Mouse (Mus musculus): ENCODE data around the gene Cep97.
"Not testable (repeated sequence)": the region's sequence is repeated elsewhere in the genome, so short reads cannot be mapped to it uniquely, and the experiment has no call there.

Cep97 gene

DNA sequence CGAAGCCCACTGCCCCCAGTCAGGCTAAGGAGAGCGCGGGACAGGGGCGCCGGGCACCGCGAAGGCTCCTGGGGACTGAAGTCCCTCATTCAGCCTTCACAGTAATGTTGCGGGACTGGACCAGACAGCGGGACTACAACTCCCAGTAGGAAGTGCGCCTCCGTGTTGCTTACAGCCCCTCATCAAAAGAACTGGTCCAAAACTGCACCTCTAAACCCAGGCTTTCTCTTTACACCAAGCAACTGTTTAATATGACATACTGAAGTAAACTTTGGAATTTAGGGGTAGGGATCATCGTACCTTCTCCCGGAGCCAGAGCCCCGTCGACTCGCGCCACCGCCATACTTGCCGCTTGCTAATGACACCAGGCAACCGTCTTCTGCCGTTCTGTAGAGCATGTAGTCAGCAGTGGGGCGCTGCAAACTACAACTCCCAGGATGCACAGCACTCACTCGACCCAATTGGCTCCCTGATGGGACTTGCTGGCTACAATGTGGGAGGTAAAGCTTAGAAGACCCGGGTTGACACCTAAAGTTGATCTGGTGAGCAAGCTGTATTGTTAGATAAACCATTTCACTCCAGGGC, at the start of gene Cep97:
Cep97 (minus strand) TSS at position 403 of the 585 bp plus-strand sequence.
- DNase-seq (ENCODE audit: low spot score): peak; percentile 87

DNA sequence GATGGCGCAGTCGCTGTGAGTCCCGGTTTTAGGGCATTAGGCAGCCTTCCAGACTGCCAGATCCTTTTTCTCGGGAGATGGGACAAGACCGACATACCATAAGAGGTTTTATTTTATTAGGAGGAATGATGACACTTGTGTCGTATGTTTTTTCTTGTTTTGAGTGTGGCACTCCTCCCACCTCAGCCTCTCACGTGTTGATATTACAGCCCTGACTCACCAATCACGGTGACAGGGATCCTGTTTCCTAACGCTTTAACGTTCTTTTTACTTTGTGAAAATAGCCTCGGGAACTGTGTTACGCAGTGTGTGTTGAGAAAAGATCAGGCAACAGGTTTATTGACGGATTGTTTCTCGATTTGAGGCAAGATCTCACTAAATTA, 40.2 kb upstream of the Cep97 start:
- peak; percentile 7 for DNase-seq (ENCODE audit: low spot score)

DNA sequence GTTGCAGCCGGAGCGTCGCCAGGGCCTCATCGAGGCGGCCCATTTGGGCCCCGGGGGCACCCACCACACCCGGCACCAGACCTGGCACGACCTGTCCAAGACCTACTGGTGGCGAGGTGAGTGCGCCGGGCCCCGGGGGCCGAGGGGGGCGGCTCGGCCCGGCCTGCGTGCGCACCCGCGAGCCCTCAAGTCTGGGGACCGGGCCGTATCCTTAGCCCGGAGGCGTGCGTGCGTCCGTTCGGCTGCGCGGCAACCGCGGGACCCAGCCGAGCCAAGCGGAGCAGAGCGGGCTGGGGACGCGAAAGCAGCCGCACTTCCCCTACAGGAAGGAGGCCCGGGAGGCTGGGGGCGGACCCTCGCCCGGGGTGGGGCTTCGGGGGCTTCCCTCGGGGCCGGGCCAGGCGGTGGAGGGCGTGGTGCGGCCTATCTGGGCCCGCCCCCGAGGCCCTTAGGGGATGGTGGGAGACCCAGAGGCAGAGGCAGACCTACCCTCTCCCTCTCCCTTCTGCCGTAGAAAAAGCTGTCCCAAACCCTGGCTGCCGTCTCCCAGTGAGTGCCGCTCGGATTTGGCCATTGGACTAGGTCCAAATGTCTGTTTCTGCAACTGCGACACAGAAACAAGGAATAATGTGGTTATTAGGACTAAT, 39.7 kb upstream of the Cep97 start:
- DNase-seq (ENCODE audit: low spot score): peak; percentile 86

DNA sequence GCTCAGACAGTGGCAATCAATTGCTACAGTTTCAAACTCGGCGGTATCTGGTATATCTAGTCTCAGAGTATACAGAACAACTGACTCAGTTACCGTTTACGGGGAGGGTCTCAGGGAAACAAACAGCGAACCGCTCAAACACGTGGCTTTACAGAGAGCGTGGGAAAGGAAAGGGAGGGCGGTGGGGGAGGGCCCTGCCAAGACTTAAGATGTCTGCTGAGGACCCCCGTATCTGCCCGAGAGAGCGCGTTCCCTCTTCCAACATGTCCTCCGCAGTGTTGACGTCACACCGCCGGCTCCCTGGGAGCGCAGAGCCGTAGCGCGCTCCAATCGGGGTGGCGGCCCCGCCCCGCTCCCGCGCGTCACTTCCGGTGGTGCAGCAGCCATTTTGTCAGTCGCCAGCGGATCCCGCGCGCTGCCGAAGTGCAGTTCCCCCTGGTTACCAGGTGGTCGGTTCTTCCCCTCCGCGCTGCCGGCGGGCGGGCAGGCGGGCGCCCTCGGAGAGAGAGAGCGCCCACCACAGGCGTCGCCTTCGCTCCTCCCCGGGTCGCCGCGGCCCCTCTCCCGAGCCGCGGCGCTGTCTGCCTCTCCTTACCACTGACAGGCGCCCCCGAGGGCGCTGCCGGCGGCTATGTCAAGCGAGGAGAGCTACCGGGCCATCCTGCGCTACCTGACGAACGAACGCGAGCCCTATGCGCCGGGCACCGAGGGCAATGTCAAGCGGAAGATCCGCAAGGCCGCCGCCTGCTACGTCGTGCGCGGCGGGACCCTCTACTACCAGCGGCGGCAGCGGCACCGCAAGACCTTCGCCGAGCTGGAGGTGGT, 39.0 kb upstream of the Cep97 start, which contains the start of gene Zbtb11:
Zbtb11 (plus strand) TSS at position 453 of the 825 bp plus-strand sequence.
- peak; percentile 98 for DNase-seq (ENCODE audit: low spot score)

DNA sequence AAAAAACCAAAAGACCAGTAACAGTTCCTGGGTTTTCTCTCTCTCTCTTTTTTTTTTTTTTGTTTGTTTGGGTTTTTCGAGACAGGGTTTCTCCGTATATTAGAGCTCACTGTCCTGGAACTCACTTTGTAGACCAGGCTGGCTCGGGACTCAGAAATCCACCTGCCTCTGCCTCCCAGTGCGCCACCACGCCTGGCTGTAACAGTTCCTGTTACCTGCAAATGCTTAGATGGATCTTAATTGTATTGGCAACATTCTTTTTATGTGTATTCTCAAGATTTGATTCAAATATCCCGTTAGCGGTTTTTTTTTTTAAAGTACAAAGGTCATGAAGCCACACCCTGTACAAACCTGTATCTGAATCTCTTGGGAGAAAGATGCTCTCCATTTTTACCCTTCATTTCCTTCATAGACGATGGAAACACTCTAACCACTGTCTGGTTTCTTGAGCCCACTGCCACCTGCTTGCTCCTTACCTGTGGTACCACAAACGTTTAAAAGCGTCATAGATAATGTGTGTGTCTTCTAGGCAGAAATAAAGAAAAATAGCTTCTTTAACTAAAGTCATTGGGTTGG, 38.1 kb upstream of the Cep97 start:
- no peak for DNase-seq (ENCODE audit: low spot score)

DNA sequence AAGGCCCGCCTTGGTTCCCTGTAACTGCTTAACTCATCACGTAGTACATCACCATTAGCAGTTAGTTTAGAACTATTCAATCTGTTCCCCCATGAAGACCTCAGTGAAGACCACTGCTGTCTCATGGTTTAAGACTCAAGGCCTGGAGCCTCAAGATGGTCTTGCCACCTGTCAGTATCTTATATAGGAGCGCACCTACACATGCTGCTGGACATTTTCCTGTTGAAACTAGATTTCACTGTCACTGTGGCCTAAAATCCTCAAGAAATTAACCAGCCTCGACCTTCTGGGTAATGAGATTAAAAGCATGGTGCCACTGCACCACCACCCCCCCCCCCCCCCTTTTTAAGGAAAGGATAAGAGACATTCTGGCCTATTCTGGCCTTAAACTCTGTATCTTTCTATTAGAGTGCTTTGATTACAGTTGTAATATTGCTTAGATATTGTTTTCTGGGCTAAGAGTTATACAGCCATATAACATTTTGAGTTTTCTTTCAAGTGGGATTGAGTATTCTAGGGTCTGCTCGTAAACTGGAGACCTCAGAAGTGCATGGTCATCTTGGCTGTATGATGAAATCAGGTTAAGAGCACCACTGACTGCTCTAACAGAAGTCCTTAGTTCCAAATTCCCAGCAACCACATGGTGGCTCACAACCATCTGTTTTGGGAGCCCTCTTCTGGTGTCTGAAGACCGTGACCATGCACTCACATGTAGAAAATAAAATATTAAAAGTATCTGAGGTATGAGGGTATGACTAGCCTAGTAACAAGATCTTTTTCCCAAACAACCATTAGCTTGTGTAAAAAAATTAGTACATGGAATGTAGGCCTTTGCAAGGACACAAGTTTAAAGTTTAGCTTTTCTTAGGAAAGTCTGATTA, 37.3 kb upstream of the Cep97 start:
- DNase-seq (ENCODE audit: low spot score): no peak

DNA sequence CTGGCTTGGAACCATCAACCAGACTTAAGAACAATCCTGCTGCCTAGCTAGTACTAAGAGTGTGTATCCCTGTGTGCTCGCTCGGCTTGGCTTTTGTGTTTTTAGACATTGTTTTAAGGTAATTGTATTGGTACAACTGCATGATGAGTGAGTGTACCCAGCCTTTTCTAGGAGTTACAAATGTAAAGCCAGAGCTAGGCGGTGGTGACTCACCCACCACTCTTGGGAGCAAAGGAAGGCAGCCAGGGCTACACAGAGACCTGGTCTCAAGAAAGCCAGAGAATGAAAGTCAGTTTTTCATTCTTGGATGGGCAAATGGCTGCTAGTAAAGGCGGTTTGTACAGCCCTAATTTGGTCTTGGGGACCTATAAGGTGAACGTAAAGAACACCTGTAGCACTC, 35.8 kb upstream of the Cep97 start:
- no peak for DNase-seq (ENCODE audit: low spot score)

DNA sequence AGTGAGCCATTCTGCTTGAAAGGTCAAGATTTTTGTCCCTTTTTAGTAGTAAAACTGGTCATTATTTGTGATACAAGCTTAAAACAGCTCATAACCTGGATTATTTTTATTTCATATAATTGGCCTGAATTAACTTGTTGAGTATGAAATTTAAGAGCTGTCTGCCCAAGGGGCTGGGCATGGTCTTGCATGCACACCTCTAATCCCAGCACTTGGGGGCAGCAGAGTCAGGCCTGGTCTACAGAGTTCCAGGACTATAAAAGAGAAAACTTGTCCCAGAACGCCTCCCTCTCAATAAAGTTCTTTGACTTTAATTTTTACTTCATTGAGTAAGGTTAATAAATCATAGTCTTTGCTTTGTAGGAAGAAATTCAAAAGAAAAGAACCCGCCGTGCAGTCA, 34.5 kb upstream of the Cep97 start:
- DNase-seq (ENCODE audit: low spot score): no peak

DNA sequence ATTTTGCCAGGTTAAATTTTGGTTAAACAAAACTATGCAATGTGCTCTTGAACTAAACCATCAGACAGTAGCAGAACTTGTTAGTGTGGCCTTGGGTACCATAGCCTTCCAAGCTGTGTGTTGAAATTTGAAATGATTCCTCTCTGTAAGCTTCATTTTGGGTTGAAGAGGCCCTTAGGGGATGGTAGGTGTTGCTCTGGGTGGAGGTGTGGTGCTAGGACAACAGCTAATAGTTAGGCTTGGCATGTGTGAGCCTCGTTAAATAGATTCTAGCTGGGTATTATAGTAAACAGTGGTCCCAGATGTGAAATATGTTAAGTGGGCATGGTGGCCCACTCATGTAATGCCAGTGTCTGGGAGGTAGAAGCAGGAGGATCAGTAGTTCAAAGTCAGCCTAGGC, 32.6 kb upstream of the Cep97 start:
- no peak for DNase-seq (ENCODE audit: low spot score)

DNA sequence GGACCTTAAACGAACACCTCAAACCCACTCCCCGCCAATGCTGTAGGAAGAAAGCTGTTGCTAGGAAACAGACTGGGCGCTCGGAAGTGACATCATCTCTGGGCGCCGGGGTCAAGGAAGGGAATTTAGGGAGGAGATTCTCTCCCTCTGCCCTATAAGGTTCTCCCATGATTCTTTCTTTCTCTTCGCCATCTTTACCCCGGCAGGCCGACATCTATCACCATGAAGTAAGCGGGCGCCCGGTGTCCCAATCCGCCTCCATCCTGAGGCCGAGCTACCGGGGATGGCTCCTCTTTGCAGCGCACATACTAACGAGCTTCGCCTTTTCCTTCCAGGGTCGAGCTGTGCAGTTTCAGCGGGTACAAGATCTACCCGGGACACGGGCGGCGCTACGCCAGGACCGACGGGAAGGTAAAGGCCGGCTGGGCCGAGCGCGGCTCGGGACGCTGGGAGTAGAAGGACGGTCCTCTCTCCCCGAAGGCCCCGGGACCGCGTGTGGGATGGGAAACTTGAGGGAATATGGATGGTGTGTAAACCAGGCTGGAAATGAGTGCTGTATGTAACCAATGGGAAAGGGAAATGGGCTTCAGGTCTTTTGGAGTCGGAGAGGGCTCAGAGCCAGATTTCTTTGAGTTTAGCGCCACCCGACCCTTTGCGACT, 31.7 kb upstream of the Cep97 start, which contains the start of gene Rpl24:
Rpl24 (plus strand) TSS at position 64 of the 660 bp plus-strand sequence.
- DNase-seq (ENCODE audit: low spot score): peak; percentile 90

DNA sequence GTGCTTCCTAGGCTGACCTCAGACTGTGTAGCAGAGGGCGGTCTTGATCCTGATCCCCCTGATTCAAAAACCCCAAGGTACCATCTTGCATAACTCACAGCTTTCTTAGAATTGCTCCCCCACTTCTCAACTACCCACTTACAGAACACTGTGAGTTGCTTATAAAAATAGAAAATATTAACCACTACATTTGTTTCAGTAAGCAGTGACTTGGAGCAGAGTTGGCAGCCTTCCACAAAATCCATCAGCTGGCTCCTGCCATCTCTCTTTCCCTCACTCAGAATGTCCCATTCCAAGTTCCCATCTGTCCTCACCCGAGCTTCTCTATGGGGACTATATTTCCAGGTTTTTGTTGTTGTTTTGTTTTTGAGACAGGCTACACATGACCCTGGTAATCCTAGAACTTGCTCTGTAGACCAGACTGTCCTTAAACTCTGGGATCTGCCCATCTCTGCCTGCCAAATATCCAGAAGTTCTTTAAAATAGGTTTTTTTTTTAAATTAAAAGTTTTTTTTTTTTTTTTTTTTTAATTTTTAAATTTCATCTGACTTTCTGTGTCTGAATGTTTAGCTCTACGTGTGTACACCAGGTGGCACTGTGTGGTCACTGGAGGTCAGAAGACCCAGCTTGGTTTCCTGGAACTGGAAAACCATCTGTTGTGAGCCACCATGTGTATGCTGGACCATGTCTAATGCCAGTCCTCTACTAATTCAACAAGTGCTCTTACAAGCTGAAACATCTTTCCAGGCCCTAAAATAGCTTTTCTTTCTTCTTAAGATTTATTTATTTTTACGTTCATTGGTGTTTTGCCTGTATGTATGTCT, 29.7 kb upstream of the Cep97 start:
- no peak for DNase-seq (ENCODE audit: low spot score)

DNA sequence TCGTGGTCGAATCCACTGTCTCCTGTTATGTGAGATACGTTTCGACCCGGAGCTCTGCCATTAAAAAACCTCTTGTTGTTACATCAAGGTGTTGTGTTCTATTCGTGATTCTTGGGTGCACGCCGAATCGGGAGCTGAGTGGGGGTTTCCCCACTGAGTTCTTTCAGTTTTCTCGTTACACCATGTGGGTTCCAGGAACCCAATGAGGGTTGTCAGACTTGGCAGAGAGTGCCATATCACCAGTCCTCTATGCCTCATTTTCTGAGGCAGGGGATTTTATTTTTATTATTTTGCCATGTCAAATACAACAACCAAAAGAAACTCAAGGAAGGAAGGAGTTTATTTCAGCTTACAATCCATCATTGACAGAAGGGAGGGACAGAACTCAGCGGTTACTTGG, 28.4 kb upstream of the Cep97 start:
- not testable (repeated sequence) for DNase-seq (ENCODE audit: low spot score)

DNA sequence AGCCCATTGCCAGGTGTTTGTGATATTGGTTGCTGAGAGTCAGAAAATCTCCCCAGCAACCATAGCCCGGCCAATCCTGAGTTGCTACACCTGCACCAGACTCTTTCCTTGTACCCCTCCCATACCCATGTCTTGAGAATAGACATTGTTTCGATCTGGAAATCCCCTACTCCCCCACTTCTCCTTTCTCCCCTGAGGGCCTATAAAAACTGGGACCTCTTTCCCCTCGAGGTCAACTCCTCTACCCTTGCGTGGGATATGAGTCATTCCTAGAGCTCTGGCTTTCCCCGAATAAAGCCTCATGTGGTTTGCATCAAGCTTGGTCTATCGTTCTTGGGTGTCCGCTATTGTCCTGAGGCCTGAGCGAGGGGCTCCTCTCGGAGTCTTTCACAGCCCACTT, 19.5 kb upstream of the Cep97 start:
- not testable (repeated sequence) for DNase-seq (ENCODE audit: low spot score)

DNA sequence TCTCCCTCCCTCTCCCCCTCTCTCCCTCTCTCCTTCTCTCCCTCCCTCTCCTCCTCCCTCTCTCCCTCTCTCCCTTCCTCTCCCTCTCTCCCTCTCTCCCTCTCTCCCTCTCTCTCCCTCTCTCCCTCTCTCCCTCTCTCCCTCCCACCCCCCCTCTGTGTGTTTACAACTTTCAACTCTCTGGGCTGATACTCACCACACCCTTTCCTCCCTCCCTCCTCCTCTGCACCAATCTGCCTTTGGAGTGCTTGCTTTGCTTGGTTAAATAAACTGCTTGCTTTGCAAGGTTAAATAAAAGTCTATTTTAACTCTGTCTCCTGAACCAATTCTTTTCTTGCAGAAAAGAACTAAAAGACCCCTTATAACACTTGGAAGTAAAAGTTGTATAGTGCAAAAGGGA, 18.1 kb upstream of the Cep97 start:
- DNase-seq (ENCODE audit: low spot score): no peak

DNA sequence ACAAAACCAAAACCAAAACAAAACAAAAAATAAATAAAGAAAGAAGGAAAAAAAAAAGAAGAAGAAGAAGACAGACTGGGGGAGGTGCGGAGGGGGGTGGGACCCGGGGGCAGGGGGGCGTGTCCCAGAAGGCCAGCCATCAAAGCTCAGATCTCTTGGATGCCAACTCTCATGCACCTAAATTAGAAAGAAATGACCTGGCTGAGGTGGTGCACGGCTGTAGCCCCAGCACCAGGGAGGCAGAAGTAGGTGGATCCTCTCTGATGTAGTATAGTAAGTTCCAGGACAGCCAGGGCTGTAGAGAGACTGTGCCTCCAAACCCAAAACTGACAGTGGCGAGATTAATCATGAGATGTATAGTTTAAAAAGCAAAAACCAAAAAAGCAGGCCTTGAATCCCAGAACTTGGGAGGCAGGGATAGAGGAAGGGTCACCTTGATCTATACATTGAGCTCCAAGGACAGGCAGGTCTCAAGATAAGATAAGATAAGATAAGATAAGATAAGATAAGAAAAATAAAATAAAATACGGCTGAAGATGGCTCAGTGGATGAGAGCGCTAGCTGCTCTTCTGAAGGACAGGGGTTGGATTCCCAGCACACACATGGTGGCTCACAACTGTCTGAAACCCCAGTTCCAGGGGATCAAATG, 17.1 kb upstream of the Cep97 start:
- no peak for DNase-seq (ENCODE audit: low spot score)

DNA sequence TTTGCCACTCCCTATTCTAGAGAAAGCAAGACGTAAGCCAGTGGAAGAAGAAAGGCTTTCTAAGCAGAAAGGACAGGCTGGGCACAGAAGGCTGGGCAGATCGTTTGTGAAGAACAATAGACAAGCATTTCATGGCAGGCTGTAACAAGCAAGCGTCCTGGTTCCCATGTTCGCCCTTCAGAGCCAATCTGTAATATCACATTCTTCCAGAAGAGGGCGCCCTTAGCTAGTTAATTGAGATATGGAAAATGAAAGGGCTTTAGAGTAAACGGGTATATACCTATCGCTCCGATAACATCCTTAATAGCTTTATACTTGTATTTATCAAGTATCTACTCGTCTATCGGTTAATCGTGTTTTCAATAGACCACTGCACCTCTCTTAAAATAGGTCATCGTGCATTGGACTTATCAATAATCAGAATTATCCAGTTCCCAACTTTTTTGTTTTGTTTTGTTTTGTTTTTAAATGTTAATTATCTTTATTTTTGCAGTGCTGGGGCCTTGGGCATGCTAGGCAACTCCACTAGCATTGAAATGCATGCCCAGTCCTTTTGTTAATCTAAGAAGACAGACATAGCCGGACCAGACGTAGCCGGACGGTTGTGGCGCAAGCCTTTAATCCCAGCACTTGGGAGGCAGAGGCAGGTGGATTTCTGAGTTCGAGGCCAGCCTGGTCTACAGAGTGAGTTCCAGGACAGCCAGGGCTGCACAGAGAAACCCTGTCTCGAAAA, 16.5 kb upstream of the Cep97 start:
- DNase-seq (ENCODE audit: low spot score): peak; percentile 20

DNA sequence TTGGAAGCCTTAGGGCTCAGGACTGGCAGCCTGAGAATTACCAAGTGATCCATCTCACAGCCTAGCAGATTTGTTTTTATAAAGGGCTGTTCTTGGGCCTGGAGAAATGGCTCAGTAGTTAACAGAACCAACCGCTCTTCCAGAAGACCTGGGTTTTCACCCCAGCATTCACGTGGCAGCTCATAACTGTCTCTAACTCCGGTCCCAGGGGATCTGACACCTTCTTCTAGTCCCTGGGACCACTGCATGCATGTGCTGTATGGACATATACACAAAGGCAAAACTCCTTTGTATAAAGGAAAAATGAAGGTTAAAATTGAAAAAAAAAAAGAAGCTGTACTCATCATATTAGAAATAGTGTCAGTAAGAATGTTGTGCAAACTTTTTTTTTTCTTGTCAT, 15.8 kb upstream of the Cep97 start:
- no peak for DNase-seq (ENCODE audit: low spot score)

DNA sequence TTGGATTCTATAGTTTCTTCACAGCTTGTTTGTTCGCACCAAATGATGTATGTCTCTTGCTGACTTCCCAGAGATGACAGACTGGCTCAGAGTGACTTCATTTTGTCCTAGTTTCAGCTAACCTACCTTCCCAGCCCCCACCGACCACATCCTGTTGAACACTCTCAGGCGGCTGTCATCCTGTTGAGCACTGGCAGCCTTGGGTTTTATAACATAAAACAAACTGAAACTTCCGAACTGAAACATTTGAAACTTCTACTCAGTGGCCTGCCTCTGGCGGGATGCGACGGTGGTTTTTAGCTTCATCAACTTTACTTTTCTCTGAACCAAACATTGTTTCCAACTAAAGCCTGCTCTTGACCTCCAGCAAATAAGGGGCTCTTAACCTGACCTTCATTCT, 14.3 kb upstream of the Cep97 start:
- no peak for DNase-seq (ENCODE audit: low spot score)

DNA sequence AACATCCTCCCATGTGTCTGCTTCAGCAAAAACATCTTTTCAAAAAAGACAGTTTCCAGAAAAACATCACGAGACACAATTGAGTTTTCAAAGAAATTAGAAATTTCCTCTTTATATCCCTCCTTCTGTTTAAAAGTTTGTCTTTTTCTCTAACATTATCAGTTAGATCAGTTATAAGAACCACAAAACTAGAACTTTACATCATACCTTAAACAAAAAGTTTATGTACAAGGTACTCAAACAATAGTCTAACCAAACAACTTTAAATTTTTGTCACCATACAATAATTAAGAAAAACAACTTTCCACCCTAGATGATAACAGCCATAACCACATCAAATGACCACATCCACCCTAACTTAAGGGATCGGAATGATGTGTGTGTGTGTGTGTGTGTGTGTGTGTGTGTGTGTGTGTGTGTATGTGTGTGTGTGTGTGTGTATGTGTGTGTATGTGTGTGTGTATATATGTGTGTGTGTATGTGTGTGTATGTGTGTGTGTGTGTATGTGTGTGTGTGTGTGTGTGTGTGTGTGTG, 13.3 kb upstream of the Cep97 start:
- not testable (repeated sequence) for DNase-seq (ENCODE audit: low spot score)
